In the genomic region with DNA sequence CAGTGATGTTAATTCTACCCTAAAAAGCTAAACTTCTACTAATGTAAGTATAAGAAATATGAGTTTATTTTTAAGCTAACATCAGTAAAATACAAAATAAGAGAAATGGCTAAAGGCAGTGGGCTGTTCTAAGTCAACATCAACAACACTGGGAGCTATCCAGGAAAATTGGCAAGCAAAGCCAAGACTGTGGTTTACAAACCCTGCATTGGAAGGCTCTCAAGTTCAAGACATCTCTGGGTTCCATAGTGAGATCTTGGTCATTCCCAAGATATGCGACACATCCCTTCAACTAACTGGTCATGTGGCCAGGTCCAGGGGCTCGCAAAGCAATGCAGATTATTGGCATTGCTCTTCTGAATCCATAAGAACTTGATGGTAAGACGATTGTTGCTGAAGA, we compare ENCODE assay signal across 21 mouse cellular contexts. TPM values are rescaled to one million over a fixed set of nuclear protein-coding genes. Genes with fewer than 3 reads are reported as not detected.
A peak's percentile ranks its signal among the peaks of the same experiment; 100 is the strongest.
DNase-seq lines count a peak whose midpoint lies in the region; ATAC-seq lines count a peak whose summit lies in the region.
"Had no signal": no experiment of that assay in that cellular context is flagged by ENCODE, and none has a peak within 500 bp of the region (broad histone marks: within the 10 kb centered on the region; RNA-seq: fewer than 3 reads in every experiment).

No protein-coding gene starts in this region.

- H3K4me3 ChIP-seq in midbrain, embryonic 13.5 days (replicated peaks), result no peak overlapping the region

- no peaks in the 10 kb centered on the region for H3K27me3 ChIP-seq in midbrain, embryonic 13.5 days
- H3K27me3 ChIP-seq: CH12.LX had no signal

- H3K27ac ChIP-seq in midbrain, embryonic 13.5 days, result no peak overlapping the region

- no peak for ATAC-seq in midbrain, embryonic 13.5 days
- ATAC-seq: activated CD4-positive, CD25-positive, alpha-beta regulatory T cell, adult 4 months; CD4-positive, CD25-positive, alpha-beta regulatory T cell, adult 4 months; Patski had no signal

- DNase-seq in 3T3-L1 (ENCODE audit: low read depth, low spot score) (peak; percentile 64), NIH3T3 (ENCODE audit: low read depth) (peak; percentile 65)
- no peak for DNase-seq in left cerebral cortex, adult 11 months (ENCODE audit: low spot score)
- DNase-seq: adrenal gland, adult 2 months; adrenal gland, adult 8-10 months; adrenal gland, postnatal 10 days; adrenal gland, postnatal 14 days; adrenal gland, postnatal 25 days; adrenal gland, postnatal 36 days; B cell, adult 2 months; cerebellum, adult 11 months; cerebellum, adult 11-12 months; cerebellum, adult 18-20 months; cerebellum, adult 2 months; cerebellum, adult 8-10 months had no signal

- no peak overlapping the region for H3K4me2 ChIP-seq in midbrain, embryonic 13.5 days (replicated peaks)

- 85% methylated on average over 3 of the region's 3 CpGs for WGBS in midbrain, embryonic 13.5 days

- 0 out of 2 replicates have a peak, but pooled peaks cover 4% of the 10 kb centered on the region for H3K4me1 ChIP-seq in midbrain, embryonic 13.5 days (replicated peaks)

- 0 out of 2 replicates have a peak, but pooled peaks cover 5% of the 10 kb centered on the region for H3K9me3 ChIP-seq in midbrain, embryonic 13.5 days

- H3K36me3 ChIP-seq in midbrain, embryonic 13.5 days, result no peaks in the 10 kb centered on the region
- H3K36me3 ChIP-seq: G1E had no signal

- no peak overlapping the region for H3K9ac ChIP-seq in midbrain, embryonic 13.5 days (replicated peaks)

RNA-seq across cellular contexts. Expression of gene Rab3c, which starts 5.3 kb away (rescaled TPM):
- polyA plus RNA-seq in midbrain, embryonic 13.5 days (2015; fragmentation: Nextera tagmentation; extraction: Ambion mirVana), result 207 and 215 TPM in 2 replicates
- polyA plus RNA-seq: activated CD4-positive, CD25-positive, alpha-beta regulatory T cell, adult 4 months; G1E; Patski had no signal
